Mouse (Mus musculus) megakaryocyte progenitor cell, adult 5-6 weeks (primary cell): ENCODE measurements around the gene Sec14l1. TPM values are rescaled to one million over a fixed set of nuclear protein-coding genes. Genes with fewer than 3 reads are reported as not detected.

ENCODE experiments used
- ATAC-seq: replicated peaks from 2 replicates; pipeline ENCODE4 v1.8.0; 2016; ENCODE audit warnings: mild to moderate bottlenecking, moderate TSS enrichment, inconsistent platforms; ENCODE audit not compliant: poor library complexity
- total RNA-seq, 2 experiments: library from RNA; stranded (forward) in 1 of 2; stranded (reverse) in 1 of 2; fragments of 157-497, 149-512 nt in 1 of 2; fragments of 200-1000 nt in 1 of 2; gene quantifications; 2 replicates each; pipeline versions ENCODE4 v1.2.3 to v1.2.4; 2015 to 2017

Gene Sec14l1
- total RNA-seq, 2 experiments from 2014 or later, result 9.8 to 12.9 TPM

- no peak for ATAC-seq
Observed at GRCm38 (mm10) chr11:117107837-117108236, 7.1 kb upstream of the Sec14l1 start.

- no peak for ATAC-seq
Observed at GRCm38 (mm10) chr11:117108595-117108994, 6.4 kb upstream of the Sec14l1 start.

- ATAC-seq, result peak; percentile 53
Observed at GRCm38 (mm10) chr11:117109179-117109954, 5.6 kb upstream of the Sec14l1 start.

GRCm38 (mm10) chr11:117111967-117112648 lies 2.9 kb upstream of the Sec14l1 start:
- ATAC-seq, result no peak

GRCm38 (mm10) chr11:117112649-117113051 lies 2.3 kb upstream of the Sec14l1 start:
- peak; percentile 7 for ATAC-seq

GRCm38 (mm10) chr11:117113377-117113776 lies 1.6 kb upstream of the Sec14l1 start:
- no peak for ATAC-seq

GRCm38 (mm10) chr11:117114231-117114591 lies 757 bp upstream of the Sec14l1 start:
- no peak for ATAC-seq

- ATAC-seq, result no peak
Observed at GRCm38 (mm10) chr11:117115346-117116219, 615 bp downstream of the Sec14l1 start.

- no peak for ATAC-seq
Observed at GRCm38 (mm10) chr11:117116350-117117303, 1.7 kb downstream of the Sec14l1 start.

GRCm38 (mm10) chr11:117117321-117117720 lies 2.4 kb downstream of the Sec14l1 start:
- ATAC-seq, result no peak

- ATAC-seq, result no peak
Observed at GRCm38 (mm10) chr11:117117791-117118190, 2.8 kb downstream of the Sec14l1 start.

GRCm38 (mm10) chr11:117118248-117118647 lies 3.3 kb downstream of the Sec14l1 start:
- ATAC-seq, result no peak

- no peak for ATAC-seq
Observed at GRCm38 (mm10) chr11:117118721-117119321, 3.9 kb downstream of the Sec14l1 start.

- no peak for ATAC-seq
Observed at GRCm38 (mm10) chr11:117119723-117120122, 4.8 kb downstream of the Sec14l1 start.

- no peak for ATAC-seq
Observed at GRCm38 (mm10) chr11:117120285-117121163, 5.6 kb downstream of the Sec14l1 start.

GRCm38 (mm10) chr11:117121164-117121535 lies 6.2 kb downstream of the Sec14l1 start:
- ATAC-seq, result no peak

GRCm38 (mm10) chr11:117121954-117122353 lies 7.0 kb downstream of the Sec14l1 start:
- ATAC-seq, result no peak

- no peak for ATAC-seq
Observed at GRCm38 (mm10) chr11:117123418-117124085, 8.6 kb downstream of the Sec14l1 start.
